10 mouse cellular contexts compared by ENCODE assay signal in genomic region chr8:111298011-111298410, GRCm38 (mm10). TPM values are rescaled to one million over a fixed set of nuclear protein-coding genes. Genes with fewer than 3 reads are reported as not detected.
A peak's percentile ranks its signal among the peaks of the same experiment; 100 is the strongest.
DNase-seq lines count a peak whose midpoint lies in the region; ATAC-seq and TF ChIP-seq lines count a peak whose summit lies in the region.
"Had no signal": no experiment of that assay in that cellular context is flagged by ENCODE, and none has a peak within 500 bp of the region (broad histone marks: within the 10 kb centered on the region; RNA-seq: fewer than 3 reads in every experiment).

No protein-coding gene starts in this region.

- no peak for TF ChIP-seq POLR2A in heart, adult 2 months (IDR thresholded peaks at IDR 0.05; ENCODE audit: insufficient read depth, low read depth, low read length)

- 73% methylated on average over 1 of the region's 1 CpGs for WGBS in heart, embryonic 15.5 days
- WGBS in heart, adult 2 months, result 82% methylated on average over 1 of the region's 1 CpGs
- WGBS in neural tube, embryonic 13.5 days, result 93% methylated on average over 1 of the region's 1 CpGs
- 48% methylated on average over 1 of the region's 1 CpGs for WGBS in forebrain, embryonic 16.5 days
- 86% methylated on average over 1 of the region's 1 CpGs for WGBS in stomach, embryonic 16.5 days
- 79% methylated on average over 1 of the region's 1 CpGs for WGBS in lung, postnatal 0 days

- H3K9ac ChIP-seq in heart, embryonic 15.5 days, result no peak overlapping the region
- no peak overlapping the region for H3K9ac ChIP-seq in heart, adult 2 months (ENCODE audit: low read depth, low read length)
- 0 out of 2 replicates have a peak overlapping the region, but pooled peaks have one; percentile 26 for H3K9ac ChIP-seq in neural tube, embryonic 13.5 days
- H3K9ac ChIP-seq in forebrain, embryonic 16.5 days (replicated peaks; ENCODE audit: low read depth, low read length), result no peak overlapping the region
- H3K9ac ChIP-seq in stomach, embryonic 16.5 days (ENCODE audit: low read length), result no peak overlapping the region
- H3K9ac ChIP-seq in lung, postnatal 0 days (replicated peaks; ENCODE audit: low read depth), result no peak overlapping the region

- no peak for DNase-seq in heart, adult 2 months
- no peak for DNase-seq in neural tube, embryonic 10.5 days (ENCODE audit: extremely low spot score, low spot score)
- DNase-seq in urinary bladder, adult 18-20 months (ENCODE audit: low spot score in 2 of 2), result no peak
- no peak for DNase-seq in lung, postnatal 0 days (ENCODE audit: low spot score)
- DNase-seq: lung, postnatal 14 days; right cerebral cortex, adult 18-20 months had no signal

- no peaks in the 10 kb centered on the region for H3K9me3 ChIP-seq in heart, embryonic 15.5 days (replicated peaks)
- no peaks in the 10 kb centered on the region for H3K9me3 ChIP-seq in neural tube, embryonic 13.5 days
- no peaks in the 10 kb centered on the region for H3K9me3 ChIP-seq in forebrain, embryonic 16.5 days (ENCODE audit: control insufficient read depth, low read length)
- H3K9me3 ChIP-seq in stomach, embryonic 16.5 days (replicated peaks; ENCODE audit: control insufficient read depth, low read length), result no peaks in the 10 kb centered on the region
- H3K9me3 ChIP-seq in lung, postnatal 0 days (ENCODE audit: low read length), result no peaks in the 10 kb centered on the region

- H3K79me2 ChIP-seq in heart, adult 2 months (replicated peaks; ENCODE audit: control insufficient read depth, insufficient read depth, low read length), result 0 out of 2 replicates have a peak, but pooled peaks cover 2% of the 10 kb centered on the region

- TF ChIP-seq EP300 in heart, adult 2 months (IDR thresholded peaks at IDR 0.05; ENCODE audit: insufficient read depth, low read depth, low read length), result no peak
- no peak for TF ChIP-seq EP300 in lung, postnatal 0 days (IDR thresholded peaks at IDR 0.05)

- no peak overlapping the region for H3K27ac ChIP-seq in heart, embryonic 15.5 days
- H3K27ac ChIP-seq in heart, adult 2 months, result no peak overlapping the region
- no peak overlapping the region for H3K27ac ChIP-seq in neural tube, embryonic 13.5 days (replicated peaks)
- H3K27ac ChIP-seq in forebrain, embryonic 16.5 days (ENCODE audit: low read length), result no peak overlapping the region
- no peak overlapping the region for H3K27ac ChIP-seq in stomach, embryonic 16.5 days (ENCODE audit: low read length)
- H3K27ac ChIP-seq in lung, postnatal 0 days (ENCODE audit: low read length), result no peak overlapping the region

- H3K36me3 ChIP-seq in heart, embryonic 15.5 days, result peaks cover 31% of the 10 kb centered on the region
- H3K36me3 ChIP-seq in heart, adult 2 months (ENCODE audit: control insufficient read depth, insufficient read depth, low read length), result peaks cover 19% of the 10 kb centered on the region
- peaks cover 36% of the 10 kb centered on the region for H3K36me3 ChIP-seq in neural tube, embryonic 13.5 days
- peaks cover 11% of the 10 kb centered on the region for H3K36me3 ChIP-seq in forebrain, embryonic 16.5 days (ENCODE audit: control insufficient read depth, insufficient read depth)
- H3K36me3 ChIP-seq in stomach, embryonic 16.5 days (ENCODE audit: control insufficient read depth, insufficient read depth, low read length), result peaks cover 11% of the 10 kb centered on the region; the same call in 1 of the 2 replicates
- H3K36me3 ChIP-seq in lung, postnatal 0 days (ENCODE audit: insufficient read depth, low read length), result peaks cover 8% of the 10 kb centered on the region; the same call in 1 of the 2 replicates

- peaks cover 9% of the 10 kb centered on the region for H3K4me1 ChIP-seq in heart, embryonic 15.5 days (replicated peaks)
- no peaks in the 10 kb centered on the region for H3K4me1 ChIP-seq in heart, adult 2 months (ENCODE audit: control insufficient read depth, insufficient read depth, low read length)
- H3K4me1 ChIP-seq in neural tube, embryonic 13.5 days (replicated peaks), result peaks cover 17% of the 10 kb centered on the region
- peaks cover 11% of the 10 kb centered on the region for H3K4me1 ChIP-seq in forebrain, embryonic 16.5 days (replicated peaks; ENCODE audit: control insufficient read depth, insufficient read depth, low read length)
- H3K4me1 ChIP-seq in stomach, embryonic 16.5 days (ENCODE audit: control insufficient read depth, insufficient read depth, low read length), result peaks cover 10% of the 10 kb centered on the region; the same call in 1 of the 2 replicates
- H3K4me1 ChIP-seq in lung, postnatal 0 days (ENCODE audit: insufficient read depth, low read depth, low read length), result no peaks in the 10 kb centered on the region

- peak overlapping the region; percentile 64 for H3K4me2 ChIP-seq in heart, embryonic 15.5 days
- H3K4me2 ChIP-seq in neural tube, embryonic 13.5 days, result 0 out of 2 replicates have a peak overlapping the region, but pooled peaks have one; percentile 82
- peak overlapping the region; percentile 24 for H3K4me2 ChIP-seq in forebrain, embryonic 16.5 days (ENCODE audit: low read length)
- H3K4me2 ChIP-seq in stomach, embryonic 16.5 days (ENCODE audit: low read depth, low read length), result 0 out of 2 replicates have a peak overlapping the region, but pooled peaks have one; percentile 65
- no peak overlapping the region for H3K4me2 ChIP-seq in lung, postnatal 0 days (replicated peaks; ENCODE audit: low read depth, low read length)

- H3K4me3 ChIP-seq in heart, embryonic 15.5 days, result 0 out of 2 replicates have a peak overlapping the region, but pooled peaks have one; percentile 68
- H3K4me3 ChIP-seq in heart, adult 2 months, result no peak overlapping the region
- no peak overlapping the region for H3K4me3 ChIP-seq in neural tube, embryonic 13.5 days
- no peak overlapping the region for H3K4me3 ChIP-seq in forebrain, embryonic 16.5 days (replicated peaks; ENCODE audit: low read length)
- no peak overlapping the region for H3K4me3 ChIP-seq in stomach, embryonic 16.5 days (replicated peaks; ENCODE audit: low read length)
- H3K4me3 ChIP-seq in lung, postnatal 0 days (ENCODE audit: low read depth, low read length), result no peak overlapping the region

- TF ChIP-seq CTCF in heart, adult 2 months (IDR thresholded peaks at IDR 0.05), result no peak
- TF ChIP-seq CTCF in lung, postnatal 0 days (IDR thresholded peaks at IDR 0.05), result no peak

- intact Hi-C loops in heart, adult 2 months (cut with DNase I), result loop anchor here (2.0 kb wide), 1 partner anchor 39 kb away; the partner anchor contains the start of gene Glg1

- H3K27me3 ChIP-seq in heart, embryonic 15.5 days, result no peaks in the 10 kb centered on the region
- H3K27me3 ChIP-seq in heart, adult 2 months (ENCODE audit: control insufficient read depth, insufficient read depth, low read length), result no peaks in the 10 kb centered on the region
- H3K27me3 ChIP-seq in neural tube, embryonic 13.5 days, result no peaks in the 10 kb centered on the region
- H3K27me3 ChIP-seq in forebrain, embryonic 16.5 days (replicated peaks; ENCODE audit: control insufficient read depth, insufficient read depth, low read length), result no peaks in the 10 kb centered on the region
- H3K27me3 ChIP-seq in stomach, embryonic 16.5 days (ENCODE audit: control insufficient read depth, insufficient read depth, low read length), result no peaks in the 10 kb centered on the region
- H3K27me3 ChIP-seq in lung, postnatal 0 days (replicated peaks; ENCODE audit: insufficient read depth, low read length), result no peaks in the 10 kb centered on the region

- ATAC-seq in heart, embryonic 15.5 days (replicated peaks; ENCODE audit: insufficient number of reproducible peaks, insufficient read depth, low FRiP score, low read depth), result no peak
- no peak for ATAC-seq in neural tube, embryonic 13.5 days (ENCODE audit: low read depth)
- no peak for ATAC-seq in forebrain, embryonic 16.5 days
- no peak for ATAC-seq in stomach, embryonic 16.5 days (ENCODE audit: insufficient read depth, low FRiP score)
- ATAC-seq in lung, postnatal 0 days, result no peak

RNA-seq across cellular contexts. Expression of gene Rfwd3, which starts 2.0 kb away (rescaled TPM):
- 28.8 and 38.9 TPM in 2 replicates for polyA plus RNA-seq in heart, embryonic 15.5 days (2015; fragmentation: Nextera tagmentation; extraction: Ambion mirVana)
- 10 to 100 TPM; 14.2 to 19.0 TPM for total RNA-seq in heart, adult 2 months (2021)
- 9.4 and 18.2 TPM in 2 replicates for polyA plus RNA-seq in heart, adult 2 months (2012; rRNA removed)
- 26.9 and 29.6 TPM in 2 replicates for polyA plus RNA-seq in neural tube, embryonic 13.5 days (2015; fragmentation: Nextera tagmentation; extraction: Ambion mirVana)
- polyA plus RNA-seq in forebrain, embryonic 16.5 days (2015; fragmentation: Nextera tagmentation; extraction: Ambion mirVana), result 33.5 and 36.7 TPM in 2 replicates
- 47.0 and 50.1 TPM in 2 replicates for polyA plus RNA-seq in stomach, embryonic 16.5 days (2015; fragmentation: Nextera tagmentation; extraction: Ambion mirVana)
- polyA plus RNA-seq in lung, postnatal 0 days (2015; fragmentation: Nextera tagmentation; extraction: Ambion mirVana), result 10.5 and 13.4 TPM in 2 replicates

RNA-seq across cellular contexts. Expression of gene Glg1, which starts 39.0 kb away (rescaled TPM):
- 50.8 and 64.1 TPM in 2 replicates for polyA plus RNA-seq in heart, embryonic 15.5 days (2015; fragmentation: Nextera tagmentation; extraction: Ambion mirVana)
- 10 to 100 TPM; 85.0 to 98.0 TPM for total RNA-seq in heart, adult 2 months (2021)
- 40.1 and 69.1 TPM in 2 replicates for polyA plus RNA-seq in heart, adult 2 months (2012; rRNA removed)
- polyA plus RNA-seq in neural tube, embryonic 13.5 days (2015; fragmentation: Nextera tagmentation; extraction: Ambion mirVana), result 69.5 and 83.4 TPM in 2 replicates
- polyA plus RNA-seq in forebrain, embryonic 16.5 days (2015; fragmentation: Nextera tagmentation; extraction: Ambion mirVana), result 67.0 and 74.7 TPM in 2 replicates
- 53.9 and 54.2 TPM in 2 replicates for polyA plus RNA-seq in stomach, embryonic 16.5 days (2015; fragmentation: Nextera tagmentation; extraction: Ambion mirVana)
- 41.6 and 50.5 TPM in 2 replicates for polyA plus RNA-seq in lung, postnatal 0 days (2015; fragmentation: Nextera tagmentation; extraction: Ambion mirVana)

RNA-seq across cellular contexts. Expression of gene Mlkl, which starts 40.0 kb away (rescaled TPM):
- polyA plus RNA-seq in heart, embryonic 15.5 days (2015; fragmentation: Nextera tagmentation; extraction: Ambion mirVana), result 3.6 and 3.8 TPM in 2 replicates
- 1 to 10 TPM; 2.8 TPM for total RNA-seq in heart, adult 2 months (2021)
- 1.1 and 3.3 TPM in 2 replicates for polyA plus RNA-seq in heart, adult 2 months (2012; rRNA removed)
- 0.18 and 0.90 TPM in 2 replicates for polyA plus RNA-seq in neural tube, embryonic 13.5 days (2015; fragmentation: Nextera tagmentation; extraction: Ambion mirVana)
- 0.41 and 0.87 TPM in 2 replicates for polyA plus RNA-seq in forebrain, embryonic 16.5 days (2015; fragmentation: Nextera tagmentation; extraction: Ambion mirVana)
- 2.6 and 2.7 TPM in 2 replicates for polyA plus RNA-seq in stomach, embryonic 16.5 days (2015; fragmentation: Nextera tagmentation; extraction: Ambion mirVana)
- polyA plus RNA-seq in lung, postnatal 0 days (2015; fragmentation: Nextera tagmentation; extraction: Ambion mirVana), result 5.2 and 5.5 TPM in 2 replicates
